Mouse (Mus musculus) cerebellum, postnatal 14 days (tissue): ENCODE data around the gene Gm9.
A peak's percentile ranks its signal among the peaks of the same experiment; 100 is the strongest.
"Not testable (repeated sequence)": the region's sequence is repeated elsewhere in the genome, so short reads cannot be mapped to it uniquely, and the experiment has no call there.

Experiments used
- DNase-seq, 2 experiments: peaks; one replicate each; pipeline ENCODE4 v3.0.0; 2021; ENCODE audit warnings: mixed read lengths in 2 of 2

Gm9 gene

DNA sequence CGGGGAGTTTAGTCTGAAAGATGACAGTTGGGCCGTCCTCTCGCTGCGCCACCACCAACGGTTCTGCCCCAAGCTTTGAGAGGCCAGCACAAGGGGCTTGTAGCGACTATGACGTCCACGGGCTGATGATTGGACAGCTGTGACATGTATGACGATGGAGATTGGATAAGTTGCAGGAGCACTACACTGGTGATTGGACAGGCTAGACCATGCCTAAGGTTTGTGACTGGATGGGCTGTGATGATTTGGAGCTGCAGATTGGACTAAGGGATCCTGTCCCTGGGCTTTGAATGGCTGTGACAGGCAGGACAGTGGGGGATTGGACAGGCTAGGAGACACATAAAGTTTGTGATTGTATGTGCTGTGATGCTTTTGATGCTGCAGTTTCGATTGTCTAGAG is at the start of gene Gm9:
Gene Gm9 (minus strand): TSS at position 101 of the 400 bp plus-strand sequence.
- no peak for DNase-seq

DNA sequence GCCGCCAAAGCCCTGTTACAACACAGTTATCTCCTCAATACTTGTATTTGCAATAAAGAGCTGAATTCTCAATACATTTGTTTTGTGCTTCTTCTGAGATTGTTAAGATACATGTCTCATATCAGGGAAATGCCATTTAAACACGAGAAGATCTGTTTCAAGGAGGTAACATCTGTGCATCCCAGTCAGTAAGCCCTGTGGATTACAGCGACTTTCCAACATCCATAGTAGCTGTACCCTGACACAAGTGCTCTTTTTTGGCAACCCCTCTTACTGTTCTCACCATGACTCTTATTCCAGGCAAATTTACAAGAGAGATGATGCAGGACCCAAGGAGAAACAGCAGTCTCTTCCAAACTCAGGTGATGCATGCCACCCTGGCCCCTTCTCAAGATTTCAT is 38.8 kb upstream of the Gm9 start, which contains the start of gene Rhox3a:
Gene Rhox3a (plus strand): TSS at position 301 of the 400 bp plus-strand sequence.
- not testable (repeated sequence) for DNase-seq

DNA sequence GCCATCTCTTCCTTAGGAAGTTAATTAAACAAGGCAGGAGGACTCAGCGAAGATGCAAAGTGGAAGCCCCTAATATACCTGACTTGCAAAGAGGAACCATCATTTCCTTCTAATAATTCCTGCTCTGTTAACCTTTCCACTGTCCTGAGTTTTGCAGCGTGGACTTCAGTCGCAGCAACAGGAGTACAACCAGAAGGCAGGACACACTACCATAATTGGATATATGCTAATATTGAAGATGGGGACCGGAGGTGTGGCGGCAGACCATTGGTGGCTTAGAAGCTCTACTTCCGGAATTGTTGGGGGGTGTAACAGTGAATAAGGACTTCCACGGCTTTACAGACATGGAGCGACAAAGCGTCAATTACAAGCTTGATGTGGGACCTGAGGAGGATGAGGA is 33.8 kb upstream of the Gm9 start, which contains the start of gene Rhox2a:
Gene Rhox2a (plus strand): TSS at position 301 of the 400 bp plus-strand sequence.
- DNase-seq: not testable (repeated sequence)

DNA sequence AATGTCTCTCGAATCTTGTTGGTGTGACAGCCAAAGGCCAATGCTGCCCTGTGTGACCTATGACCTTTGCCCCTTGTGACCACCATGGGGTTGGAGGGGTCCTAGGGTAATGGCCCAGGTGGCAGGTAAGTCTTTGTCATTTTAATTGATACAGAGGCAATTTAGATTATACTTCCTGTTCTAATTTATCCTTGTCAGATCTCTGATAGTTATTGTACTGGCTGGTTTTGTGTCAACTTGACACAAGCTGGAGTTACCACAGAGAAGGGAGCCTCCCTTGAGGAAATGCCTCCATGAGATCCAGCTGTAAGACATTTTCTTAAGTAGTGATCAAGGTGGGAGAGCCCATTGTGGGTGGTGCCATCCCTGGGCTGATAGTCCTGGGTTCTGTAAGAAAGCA is 11.3 kb upstream of the Gm9 start, which contains the start of gene Rhox1:
Gene Rhox1 (minus strand): TSS at position 101 of the 400 bp plus-strand sequence.
- DNase-seq: not testable (repeated sequence)

DNA sequence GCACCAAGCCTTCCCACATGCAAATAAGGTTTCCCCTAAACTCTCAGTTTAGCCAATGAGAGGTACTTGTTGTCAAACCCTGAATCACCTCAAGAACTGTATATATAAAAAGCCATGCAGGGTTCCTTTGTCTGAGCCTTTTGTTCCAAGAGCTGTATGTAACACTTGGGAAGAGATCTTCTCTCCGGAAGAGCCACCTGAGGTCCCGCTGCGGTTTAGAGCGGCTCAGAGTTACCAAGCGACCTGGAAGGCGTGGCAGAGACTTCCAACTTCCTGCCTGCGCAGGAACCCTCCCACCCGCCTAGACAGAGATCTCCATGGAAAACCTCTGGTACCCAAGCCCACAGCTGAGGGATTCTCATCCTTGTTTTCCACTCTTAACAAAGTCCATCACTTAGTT is 12.2 kb downstream of the Gm9 start:
- DNase-seq: no peak

DNA sequence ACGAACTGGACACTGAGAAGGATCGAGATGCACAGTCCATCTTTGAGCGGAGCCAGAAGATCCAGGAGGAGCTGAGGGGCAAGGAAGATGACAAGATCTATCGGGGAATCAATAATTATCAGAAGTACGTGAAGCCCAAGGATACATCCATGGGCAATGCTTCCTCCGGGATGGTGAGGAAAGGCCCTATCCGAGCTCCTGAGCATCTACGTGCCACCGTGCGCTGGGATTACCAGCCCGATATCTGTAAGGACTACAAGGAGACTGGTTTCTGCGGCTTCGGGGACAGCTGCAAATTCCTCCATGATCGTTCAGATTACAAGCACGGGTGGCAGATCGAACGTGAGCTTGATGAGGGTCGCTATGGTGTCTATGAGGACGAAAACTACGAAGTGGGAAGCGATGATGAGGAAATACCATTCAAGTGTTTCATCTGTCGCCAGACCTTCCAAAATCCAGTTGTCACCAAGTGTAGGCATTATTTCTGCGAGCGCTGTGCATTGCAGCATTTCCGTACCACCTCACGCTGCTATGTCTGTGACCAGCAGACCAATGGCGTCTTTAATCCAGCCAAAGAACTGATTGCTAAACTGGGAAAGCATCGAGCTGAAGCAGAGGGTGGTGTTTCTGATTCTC is 19.0 kb downstream of the Gm9 start:
- peak in 1 of 2 experiments; percentile 17 for DNase-seq

DNA sequence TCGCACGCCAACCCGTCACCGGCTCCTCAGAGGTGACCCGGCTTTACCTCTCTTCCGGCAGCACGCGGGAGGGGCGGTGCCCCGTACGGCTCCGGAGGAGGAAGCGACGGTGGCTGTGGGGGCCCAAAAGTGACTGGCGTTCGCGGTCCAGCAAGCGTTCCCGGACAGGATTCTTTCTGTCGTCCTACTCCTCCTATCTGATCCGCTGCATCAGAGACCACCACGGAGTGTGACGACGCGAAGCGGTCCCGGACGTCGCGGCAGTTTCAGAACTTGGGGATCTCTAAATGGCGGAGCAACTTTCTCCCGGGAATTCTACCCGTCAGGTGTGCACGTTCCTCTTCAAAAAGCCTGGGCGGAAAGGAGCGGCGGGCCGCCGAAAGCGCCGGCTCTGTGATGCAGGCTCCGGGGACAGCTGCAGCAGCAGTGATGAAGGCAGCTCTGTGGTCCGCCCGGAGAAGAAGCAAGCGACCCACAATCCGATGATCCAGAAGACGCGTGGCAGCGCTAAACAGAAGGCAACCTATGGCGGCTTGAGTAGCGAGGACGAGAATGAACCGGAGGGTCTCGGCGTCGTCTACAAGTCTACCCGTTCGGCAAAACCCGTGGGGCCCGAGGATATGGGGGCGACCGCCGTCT is 19.6 kb downstream of the Gm9 start, which contains the start of the genes Ndufa1 and Rnf113a1:
Gene Ndufa1 (minus strand): TSS at position 59 of the 639 bp plus-strand sequence.
Gene Rnf113a1 (plus strand): TSS at position 141 of the 639 bp plus-strand sequence.
- peak; percentile 86 for DNase-seq

DNA sequence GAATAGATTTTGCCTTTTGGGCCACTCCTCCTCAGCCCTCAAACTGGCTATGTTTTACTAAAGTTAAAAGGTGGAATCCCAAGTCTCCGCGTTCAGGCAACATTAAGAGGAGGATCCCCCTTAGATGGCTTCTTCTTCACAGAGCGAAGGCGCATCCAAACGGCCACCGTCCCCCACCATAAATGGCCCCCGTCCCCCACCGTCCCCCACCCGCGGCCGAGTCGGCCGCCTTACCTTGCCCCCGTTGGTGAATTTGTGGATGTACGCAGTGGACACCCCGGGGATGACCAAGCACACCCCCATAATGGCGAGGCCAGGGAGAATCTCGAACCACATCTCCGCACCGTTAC is 20.1 kb downstream of the Gm9 start:
- no peak for DNase-seq

DNA sequence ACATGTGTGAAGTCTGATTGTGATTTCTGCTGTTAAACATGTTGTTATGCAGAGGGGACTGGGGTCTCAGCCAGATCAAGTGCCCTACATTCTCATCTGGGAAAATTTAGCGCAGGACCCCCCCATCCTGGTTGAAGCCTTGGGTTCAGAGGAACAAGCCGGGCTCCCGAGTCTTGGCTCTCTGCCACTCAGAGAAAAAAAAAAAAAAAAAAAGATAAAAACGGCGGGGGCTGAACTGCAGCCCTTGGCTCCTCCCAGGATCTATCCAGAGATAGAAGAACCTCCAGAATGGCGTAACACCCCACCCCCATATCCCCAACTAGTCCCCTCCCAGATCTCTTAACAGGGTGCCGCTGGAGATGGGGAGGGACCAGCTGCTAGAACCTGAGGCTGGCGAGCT is 26.4 kb downstream of the Gm9 start:
- peak; percentile 12 to 16 for DNase-seq

DNA sequence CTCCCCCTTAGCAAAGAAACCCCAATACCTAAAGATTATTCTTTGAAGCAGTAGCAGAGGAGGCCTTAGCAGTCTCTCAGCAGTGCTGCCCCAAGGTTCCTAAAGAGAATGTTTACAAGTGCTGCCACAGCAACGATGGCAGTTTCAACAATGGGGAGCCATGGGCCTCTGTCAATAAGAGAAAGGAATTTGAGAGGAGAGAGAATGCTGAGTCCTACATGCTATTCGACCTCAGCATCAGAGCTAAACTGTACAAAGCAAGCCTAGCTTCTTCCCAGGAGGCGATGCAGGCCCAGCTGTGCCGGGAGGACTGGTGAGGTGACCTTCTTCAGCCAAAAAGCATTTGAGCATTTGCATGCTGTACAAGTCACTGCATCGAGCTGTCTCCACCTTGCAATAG is 42.1 kb downstream of the Gm9 start, which contains the start of gene Akap14:
Gene Akap14 (minus strand): TSS at position 101 of the 400 bp plus-strand sequence.
- DNase-seq: no peak

DNA sequence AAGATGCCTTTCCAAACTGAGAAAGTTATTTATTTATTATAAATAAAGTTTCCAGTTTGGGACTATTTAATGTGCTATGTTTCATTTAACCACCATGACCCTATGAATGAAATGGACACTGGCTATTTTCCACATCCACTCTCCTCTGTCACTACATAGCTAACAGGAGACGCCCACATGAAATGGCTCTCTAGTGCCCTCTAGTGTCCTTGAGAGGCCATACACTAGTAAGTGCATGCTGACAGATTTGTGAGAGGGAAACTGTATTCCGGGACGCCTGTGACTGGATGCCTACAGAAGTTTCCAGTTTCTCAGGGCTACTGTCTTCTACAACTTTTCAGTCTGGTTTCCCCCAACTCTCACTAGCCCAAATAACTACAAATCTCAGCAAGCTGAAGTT is 43.8 kb downstream of the Gm9 start:
- peak; percentile 40 to 44 for DNase-seq

DNA sequence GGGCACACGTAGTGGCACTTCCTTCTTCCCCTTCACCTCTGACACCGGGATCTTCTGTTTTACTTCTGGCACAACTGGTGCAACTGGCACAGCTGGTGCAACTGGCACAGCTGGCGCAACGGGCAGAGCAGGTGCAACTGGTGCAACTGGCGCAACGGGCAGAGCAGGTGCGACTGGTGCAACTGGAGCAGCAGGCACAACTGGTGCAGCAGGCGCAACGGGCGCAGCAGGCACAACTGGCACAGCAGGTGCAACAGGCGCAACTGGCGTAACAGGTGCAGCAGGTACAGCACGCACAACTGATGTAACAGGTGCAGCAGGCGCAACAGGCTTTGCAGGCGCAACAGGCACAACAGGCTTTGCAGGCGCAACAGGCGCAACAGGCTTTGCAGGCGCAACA is 47.7 kb downstream of the Gm9 start:
- no peak for DNase-seq

DNA sequence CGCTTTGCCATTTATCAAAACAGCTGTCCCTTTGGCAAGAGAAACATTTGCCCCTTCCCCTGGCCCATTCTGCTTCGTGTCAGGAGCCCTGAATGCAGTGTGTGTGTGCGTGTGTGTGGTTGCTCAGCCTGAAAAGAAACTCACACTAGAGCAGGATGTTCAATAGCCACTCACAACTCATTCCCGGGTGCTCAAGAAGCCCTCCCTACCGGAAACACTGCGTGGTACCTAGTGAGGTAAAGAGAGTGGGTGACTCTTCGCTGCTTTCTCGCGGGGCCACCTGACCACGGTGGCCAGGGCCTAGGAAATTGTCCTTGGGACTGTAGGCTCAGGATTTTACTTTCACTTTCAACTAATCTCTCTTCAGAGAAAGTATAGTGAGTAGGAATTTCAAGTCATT is 49.7 kb downstream of the Gm9 start:
- no peak for DNase-seq
